ENCODE assay signal across 10 mouse cellular contexts in the genomic region with DNA sequence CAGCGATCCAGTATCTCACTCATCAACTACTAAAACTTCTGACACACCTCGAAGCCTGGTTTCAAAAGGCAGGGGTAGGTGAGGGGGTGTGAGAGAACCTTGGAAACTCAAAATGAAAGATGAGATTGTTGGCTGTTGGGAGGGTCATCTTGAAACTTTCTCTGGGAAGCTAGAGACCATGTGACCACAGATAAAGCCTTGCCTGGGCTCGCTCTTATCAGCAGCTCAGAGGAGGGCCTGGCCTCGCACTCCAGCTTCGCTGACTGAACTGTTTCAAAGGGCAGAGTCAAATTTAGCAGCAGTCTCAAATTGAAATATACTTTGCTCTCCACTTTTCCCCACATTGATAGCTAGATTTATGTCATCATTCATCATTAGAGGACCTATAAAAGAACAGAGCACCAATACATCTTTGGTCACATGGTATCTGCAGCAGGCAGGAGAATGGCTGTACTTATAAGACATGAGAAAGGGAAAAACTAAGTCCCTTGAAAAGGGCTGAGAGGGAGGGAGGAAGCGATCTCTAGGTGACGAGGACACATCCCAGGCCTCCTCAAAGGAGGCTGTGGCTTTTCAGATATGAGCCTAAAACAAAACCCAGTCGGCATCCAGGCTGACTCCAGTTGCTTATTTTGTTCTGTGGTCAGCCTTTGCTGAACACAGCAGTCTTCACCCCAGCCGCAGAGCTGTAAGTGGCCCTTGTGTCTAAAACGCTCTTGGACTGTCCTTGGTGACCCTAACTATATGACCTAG. TPM values are rescaled to one million over a fixed set of nuclear protein-coding genes. Genes with fewer than 3 reads are reported as not detected.
DNase-seq lines count a peak whose midpoint lies in the region; ATAC-seq lines count a peak whose summit lies in the region.
"Had no signal": no experiment of that assay in that cellular context is flagged by ENCODE, and none has a peak within 500 bp of the region (broad histone marks: within the 10 kb centered on the region; RNA-seq: fewer than 3 reads in every experiment).

No protein-coding gene starts in this region.

- no peaks in the 10 kb centered on the region for H3K27me3 ChIP-seq in heart, embryonic 14.5 days (ENCODE audit: control insufficient read depth, insufficient read depth, low read length)

- H3K27ac ChIP-seq in heart, embryonic 14.5 days (replicated peaks in 1 of 2; ENCODE audit: control insufficient read depth in 1 of 2, insufficient read depth in 1 of 2, low read depth in 2 of 2, low read length in 2 of 2), result peak overlapping the region; percentile 93 to 94

- peak overlapping the region; percentile 49 for H3K4me2 ChIP-seq in heart, embryonic 14.5 days (ENCODE audit: low read length)

- H3K36me3 ChIP-seq in heart, embryonic 14.5 days (ENCODE audit: control insufficient read depth, insufficient read depth, low read length), result no peaks in the 10 kb centered on the region

- peak; percentile 87 for ATAC-seq in heart, embryonic 14.5 days (ENCODE audit: insufficient number of reproducible peaks, insufficient read depth, low FRiP score, low read depth)
- no peak for ATAC-seq in erythroblast, adult 5-6 weeks (replicated peaks; ENCODE audit: low FRiP score, poor library complexity, severe bottlenecking)

- peak overlapping the region in 1 of 2 experiments; percentile 2; a peak in 2 of 4 replicates for H3K4me3 ChIP-seq in heart, embryonic 14.5 days (ENCODE audit: control insufficient read depth in 1 of 2, insufficient read depth in 1 of 2, low read depth in 1 of 2, low read length in 2 of 2)

- peak; percentile 67 to 87 for DNase-seq in adrenal gland, adult (ENCODE audit: inconsistent age in 2 of 2, low spot score in 1 of 2)
- no peak for DNase-seq in adrenal gland, adult 18-20 months (ENCODE audit: low spot score in 2 of 2)
- DNase-seq in adrenal gland, postnatal 10 days, result peak; percentile 53
- peak; percentile 80 for DNase-seq in liver
- no peak for DNase-seq in right cerebral cortex, postnatal 36 days (ENCODE audit: low spot score in 2 of 2)
- DNase-seq in natural killer cell, adult 2 months (ENCODE audit: low spot score in 2 of 2), result no peak
- DNase-seq: gastrocnemius, postnatal 10 days; midbrain, embryonic 14.5 days had no signal

- 5% methylated on average over 10 of the region's 10 CpGs for WGBS in heart, embryonic 14.5 days

- peak overlapping the region; percentile 39 for H3K9ac ChIP-seq in heart, embryonic 14.5 days (ENCODE audit: low read length)

- H3K4me1 ChIP-seq in heart, embryonic 14.5 days (ENCODE audit: control insufficient read depth in 2 of 2, insufficient read depth in 2 of 2, low read length in 2 of 2), result peaks cover 21 to 31% of the 10 kb centered on the region in 2 experiments

- H3K9me3 ChIP-seq in heart, embryonic 14.5 days (ENCODE audit: control insufficient read depth, low read length), result no peaks in the 10 kb centered on the region

RNA-seq across cellular contexts. Expression of a gene that starts 8.1 kb away (rescaled TPM):
- under 1 TPM; 0.36 to 0.51 TPM for total RNA-seq in adrenal gland, adult 18-20 months (2021)
- total RNA-seq in adrenal gland, postnatal 10 days (2021), result 1 to 10 TPM in 1 of 2 experiments, under 1 TPM in 1; 0.87 to 1.3 TPM
- 2.1 and 2.2 TPM in 2 replicates for polyA plus RNA-seq in heart, embryonic 14.5 days (2014; fragmentation: Nextera tagmentation; extraction: Ambion mirVana)
- not detected in 2 replicates for total RNA-seq in erythroblast, adult 5-6 weeks (2015; ENCODE audit: low replicate concordance)
- 0.68 TPM in 1 of 2 replicates, not detected in the other for total RNA-seq in erythroblast, adult 5-6 weeks (2017; ENCODE audit: low replicate concordance)

RNA-seq across cellular contexts. Expression of a gene that starts 44.0 kb away (rescaled TPM):
- 100 to 1,000 TPM; 183 to 264 TPM for total RNA-seq in adrenal gland, adult 18-20 months (2021)
- total RNA-seq in adrenal gland, postnatal 10 days (2021), result 100 to 1,000 TPM; 175 to 191 TPM
- polyA plus RNA-seq in heart, embryonic 14.5 days (2014; fragmentation: Nextera tagmentation; extraction: Ambion mirVana), result 1,027 and 1,036 TPM in 2 replicates
- total RNA-seq in erythroblast, adult 5-6 weeks (2015; ENCODE audit: low replicate concordance), result 153 and 172 TPM in 2 replicates
- total RNA-seq in erythroblast, adult 5-6 weeks (2017; ENCODE audit: low replicate concordance), result 174 and 176 TPM in 2 replicates

Comparison
In these comparisons a context has a peak if more than half of its experiments do, and no peak if none do; other contexts are left out.
1. DNase-seq: peak in adrenal gland, adult (2 of 2), adrenal gland, postnatal 10 days (single experiment) and liver (single experiment); none in adrenal gland, adult 18-20 months (0 of 2), right cerebral cortex, postnatal 36 days (0 of 2) and natural killer cell, adult 2 months (0 of 2).